Mouse (Mus musculus) layer of hippocampus, adult 8-10 months (tissue): ENCODE measurements around the gene Csn2. TPM values are rescaled to one million over a fixed set of nuclear protein-coding genes. Genes with fewer than 3 reads are reported as not detected.
A peak's percentile ranks its signal among the peaks of the same experiment; 100 is the strongest.

ENCODE experiments used
- DNase-seq, 2 experiments: peaks; one replicate each; pipeline ENCODE4 v3.0.0; 2022; ENCODE audit warnings: low spot score in 2 of 2
- total RNA-seq, 4 experiments: library from RNA; stranded (reverse); gene quantifications; 2 replicates each; pipeline ENCODE4 v1.2.4; 2022

Csn2 gene
- under 1 TPM in 1 of 4 experiments, not detected in 3; 0.09 TPM for total RNA-seq

GRCm38 (mm10) chr5:87699530-87699929 lies at the start of gene Csn2:
Csn2 (minus strand) TSS chr5:87699630.
- DNase-seq: no peak

DNA sequence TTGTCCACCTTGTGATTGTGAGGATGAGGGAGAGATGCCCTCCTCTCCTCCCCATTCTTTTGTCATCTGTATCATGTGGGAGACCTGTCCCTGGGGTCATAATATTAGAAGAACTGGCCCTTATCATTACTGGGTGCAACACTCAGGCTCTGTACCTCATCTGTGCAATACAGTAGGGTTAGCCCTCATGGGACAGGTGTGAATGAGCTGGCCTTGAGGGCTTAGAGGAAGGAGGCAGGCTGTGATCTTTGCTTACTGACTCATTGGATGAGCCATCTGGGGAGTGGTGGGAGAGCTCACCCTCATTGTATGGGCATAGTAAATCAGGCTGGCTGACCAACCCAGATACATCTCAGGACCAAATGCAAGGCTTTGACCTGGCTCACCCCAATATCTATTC lies 35.4 kb upstream of the Csn2 start:
- DNase-seq: no peak

DNA sequence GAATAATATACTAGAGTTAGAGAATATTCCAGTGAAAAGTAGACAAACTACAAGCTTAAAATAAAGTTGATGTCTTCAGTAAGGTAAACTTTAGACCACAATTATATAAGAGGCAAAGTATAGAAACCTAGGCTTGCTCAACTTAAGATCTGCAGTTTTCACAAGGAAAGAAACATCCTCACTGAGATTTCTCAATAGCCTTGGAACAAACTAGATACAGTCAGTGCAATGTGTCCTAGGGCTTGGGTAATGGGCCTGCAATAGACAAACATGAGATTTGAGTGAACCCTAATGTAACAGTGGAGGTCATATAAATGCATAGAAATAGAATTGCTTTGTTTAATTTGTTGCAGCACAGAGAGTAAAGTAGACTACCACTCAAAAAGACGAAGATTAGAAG lies 6.5 kb upstream of the Csn2 start:
- no peak for DNase-seq

- DNase-seq: no peak
These were observed 33.5 kb downstream of the Csn2 start, which contains the start of gene Csn1s1 for GRCm38 (mm10) chr5:87665908-87666307. Csn1s1 (plus strand) TSS chr5:87666208.

DNA sequence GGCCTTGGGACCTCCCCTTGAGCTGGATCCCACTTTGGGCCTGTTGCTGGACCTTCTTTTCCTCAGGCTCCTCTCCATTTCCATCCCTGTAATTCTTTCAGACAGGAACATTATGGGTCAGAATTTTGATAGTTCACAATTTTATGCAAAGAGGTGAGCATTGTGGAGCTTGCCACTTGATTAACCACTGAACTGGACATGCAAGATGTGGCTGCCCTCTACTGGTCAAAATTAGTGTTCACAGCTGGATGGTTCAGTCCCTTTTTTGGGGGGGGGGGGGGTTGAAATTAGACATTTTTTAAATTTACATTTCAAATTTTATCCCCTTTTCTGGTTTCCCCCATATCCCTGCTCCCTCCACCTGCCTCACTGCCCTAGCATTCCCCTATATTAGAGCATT lies 56.6 kb downstream of the Csn2 start:
- DNase-seq: peak in 1 of 2 experiments; percentile 3

Other genes starting within 250 kb of the Csn2 start
- gene Ugt2a2, start 217.4 kb downstream of the Csn2 start, total RNA-seq: not detected
- gene Gm43638, start 212.8 kb downstream of the Csn2 start, total RNA-seq: not detected
- not detected for gene Ugt2a1, start 208.8 kb downstream of the Csn2 start, total RNA-seq
- not detected for gene Sult1b1, start 161.4 kb downstream of the Csn2 start, total RNA-seq
- gene Sult1d1, start 130.6 kb downstream of the Csn2 start, total RNA-seq: not detected
- not detected for gene Sult1e1, start 108.0 kb downstream of the Csn2 start, total RNA-seq
- gene Csn1s1, start 33.4 kb downstream of the Csn2 start, total RNA-seq: not detected
- not detected for gene Csn1s2a, start 74.9 kb upstream of the Csn2 start, total RNA-seq
- not detected for gene Csn1s2b, start 108.5 kb upstream of the Csn2 start, total RNA-seq
- not detected for gene Prr27, start 126.1 kb upstream of the Csn2 start, total RNA-seq
- gene Odam, start 185.4 kb upstream of the Csn2 start, total RNA-seq: not detected
- gene Csn3, start 225.9 kb upstream of the Csn2 start, total RNA-seq: not detected